Mouse (Mus musculus) erythroblast, embryonic 14.5 days (primary cell): ENCODE results near the gene Syngr3. TPM values are rescaled to one million over a fixed set of nuclear protein-coding genes. Genes with fewer than 3 reads are reported as not detected.

Source experiments
- H3K27me3 ChIP-seq: 2 replicates; pipeline ENCODE4 v1.6.1; 2012; ENCODE audit warnings: inconsistent platforms; ENCODE audit not compliant: control insufficient read depth
- H3K36me3 ChIP-seq: 2 replicates; pipeline ENCODE4 v1.6.1; 2012; ENCODE audit warnings: mild to moderate bottlenecking, inconsistent platforms; ENCODE audit not compliant: control insufficient read depth
- H3K4me1 ChIP-seq: 2 replicates; pipeline ENCODE4 v1.6.1; 2012; ENCODE audit warnings: inconsistent platforms; ENCODE audit not compliant: control insufficient read depth
- H3K4me3 ChIP-seq: replicated peaks from 2 replicates; pipeline ENCODE3; 2012; ENCODE audit warnings: moderate library complexity, mild to moderate bottlenecking, inconsistent platforms
- H3K9me3 ChIP-seq: 2 replicates; pipeline ENCODE4 v1.6.1; 2012; ENCODE audit warnings: low read length, inconsistent platforms, mixed read lengths; ENCODE audit not compliant: control insufficient read depth
- GATA1 ChIP-seq: IDR thresholded peaks from 2 replicates; pipeline ENCODE4 v1.6.1; 2012; ENCODE audit warnings: low read length, inconsistent platforms, mixed read lengths
- TAL1 ChIP-seq: IDR thresholded peaks from 3 replicates; pipeline ENCODE4 v1.6.1; 2012; ENCODE audit warnings: low read length, inconsistent platforms, mixed read lengths
- polyA plus RNA-seq: library from polyadenylated mRNA; stranded (reverse); fragments of >175 nt; gene quantifications from 2 replicates; pipeline ENCODE4 v1.2.3, GENCODE M21; 2012

The Syngr3 gene
- polyA plus RNA-seq, 1 experiment, result not detected

DNA sequence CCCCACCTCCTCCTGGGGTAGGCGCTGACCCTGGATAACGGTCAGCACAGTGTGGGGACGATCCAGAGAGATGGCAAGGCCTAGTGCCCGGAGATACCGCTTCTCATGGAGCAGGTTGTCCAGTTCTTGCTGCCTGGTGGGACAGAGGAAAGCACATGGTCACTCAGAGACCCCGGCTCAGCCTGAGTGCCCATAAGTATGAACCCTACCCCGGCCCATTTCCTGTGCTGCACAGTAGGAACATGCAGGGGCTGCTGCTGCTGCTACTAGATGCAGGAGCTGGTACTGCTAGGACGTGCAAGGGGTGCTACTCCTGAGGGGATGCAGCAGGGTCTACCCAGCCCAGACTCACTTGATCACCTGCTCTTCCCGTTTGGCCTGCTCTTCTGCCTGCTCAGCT lies 11.5 kb upstream of the Syngr3 start:
- TF ChIP-seq GATA1 (no peak), TAL1 (no peak)
- no peaks in the 10 kb centered on the region for H3K9me3 ChIP-seq
- H3K36me3 ChIP-seq, result peaks cover 62% of the 10 kb centered on the region
- peaks cover 34% of the 10 kb centered on the region for H3K4me1 ChIP-seq
- H3K27me3 ChIP-seq, result peaks cover 9% of the 10 kb centered on the region
- H3K4me3 ChIP-seq, result no peak overlapping the region

DNA sequence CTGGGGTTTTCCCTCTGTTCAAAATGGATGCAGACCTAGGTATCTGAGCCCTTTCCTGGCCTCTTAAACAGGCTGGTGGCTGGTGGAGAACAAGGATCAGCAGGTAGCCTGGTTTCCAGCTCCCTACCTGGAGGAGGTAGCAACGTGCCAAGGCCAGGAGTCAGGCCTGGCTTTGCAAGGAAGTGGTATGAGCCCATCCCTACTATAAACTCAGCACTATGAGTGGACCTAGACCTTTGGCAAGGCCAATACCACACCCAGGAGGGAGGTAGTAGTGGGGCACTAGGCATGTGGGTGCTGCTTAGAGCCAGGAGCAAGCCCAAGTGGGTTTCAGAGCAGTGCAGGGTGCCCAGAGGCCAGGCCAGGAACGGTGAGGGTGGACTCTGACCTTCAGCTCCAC lies 9.7 kb upstream of the Syngr3 start:
- H3K27me3 ChIP-seq, result peaks cover 9% of the 10 kb centered on the region
- no peak for TF ChIP-seq GATA1
- no peak for TF ChIP-seq TAL1

DNA sequence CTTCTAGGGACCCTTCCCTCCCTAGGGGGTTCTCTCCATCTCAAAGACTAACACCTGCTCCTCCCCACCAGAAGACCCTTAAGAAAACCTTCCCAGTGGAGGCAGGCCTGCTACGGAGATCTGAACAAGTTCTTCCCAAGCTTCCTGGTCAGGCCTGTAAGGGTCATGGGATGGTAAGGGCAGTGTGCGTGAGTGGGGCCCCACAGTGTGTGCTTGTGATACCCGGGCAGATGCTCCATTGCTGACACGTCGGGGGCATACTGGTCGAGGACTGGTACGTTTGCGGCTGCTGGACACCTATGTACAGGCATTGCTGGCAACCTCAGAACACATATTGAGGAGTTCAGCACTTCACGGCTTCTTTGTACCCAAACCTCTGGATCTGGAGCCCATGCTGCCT lies 9.0 kb upstream of the Syngr3 start:
- Histone ChIP-seq H3K4me1 (peaks cover 38% of the 10 kb centered on the region), H3K36me3 (peaks cover 44% of the 10 kb centered on the region), H3K9me3 (no peaks in the 10 kb centered on the region), H3K4me3 (no peak overlapping the region), H3K27me3 (peaks cover 9% of the 10 kb centered on the region)
- no peak for TF ChIP-seq TAL1
- TF ChIP-seq GATA1, result no peak

More for the DNA sequence above, 9.7 kb upstream of the Syngr3 start:
- Histone ChIP-seq H3K9me3 (no peaks in the 10 kb centered on the region), H3K4me3 (no peak overlapping the region), H3K4me1 (peaks cover 33% of the 10 kb centered on the region), H3K36me3 (peaks cover 46% of the 10 kb centered on the region)

DNA sequence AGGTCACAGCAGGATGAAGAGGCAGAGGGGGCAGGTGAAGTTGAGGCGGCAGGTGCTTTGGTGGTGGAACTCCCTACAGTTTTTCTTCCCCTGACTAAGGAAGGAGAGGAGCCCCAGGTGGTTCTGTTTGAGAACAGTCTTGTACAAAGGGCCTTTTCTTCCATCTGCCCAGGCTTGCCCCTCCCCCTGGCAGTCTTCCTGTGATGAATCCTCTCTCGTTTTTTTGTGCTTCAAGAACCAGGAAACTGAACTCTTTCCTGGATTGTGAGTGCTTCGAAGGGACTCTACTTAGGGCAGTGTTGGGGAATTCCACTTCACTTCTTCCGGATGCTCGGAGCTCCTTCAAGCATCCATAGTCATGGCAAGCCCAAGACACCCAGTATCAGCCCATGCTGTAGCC lies 8.2 kb upstream of the Syngr3 start:
- H3K4me3 ChIP-seq, result no peak overlapping the region
- H3K4me1 ChIP-seq, result peaks cover 41% of the 10 kb centered on the region
- no peaks in the 10 kb centered on the region for H3K9me3 ChIP-seq
- peaks cover 45% of the 10 kb centered on the region for H3K36me3 ChIP-seq
- TF ChIP-seq GATA1, result no peak
- H3K27me3 ChIP-seq, result peaks cover 9% of the 10 kb centered on the region

DNA sequence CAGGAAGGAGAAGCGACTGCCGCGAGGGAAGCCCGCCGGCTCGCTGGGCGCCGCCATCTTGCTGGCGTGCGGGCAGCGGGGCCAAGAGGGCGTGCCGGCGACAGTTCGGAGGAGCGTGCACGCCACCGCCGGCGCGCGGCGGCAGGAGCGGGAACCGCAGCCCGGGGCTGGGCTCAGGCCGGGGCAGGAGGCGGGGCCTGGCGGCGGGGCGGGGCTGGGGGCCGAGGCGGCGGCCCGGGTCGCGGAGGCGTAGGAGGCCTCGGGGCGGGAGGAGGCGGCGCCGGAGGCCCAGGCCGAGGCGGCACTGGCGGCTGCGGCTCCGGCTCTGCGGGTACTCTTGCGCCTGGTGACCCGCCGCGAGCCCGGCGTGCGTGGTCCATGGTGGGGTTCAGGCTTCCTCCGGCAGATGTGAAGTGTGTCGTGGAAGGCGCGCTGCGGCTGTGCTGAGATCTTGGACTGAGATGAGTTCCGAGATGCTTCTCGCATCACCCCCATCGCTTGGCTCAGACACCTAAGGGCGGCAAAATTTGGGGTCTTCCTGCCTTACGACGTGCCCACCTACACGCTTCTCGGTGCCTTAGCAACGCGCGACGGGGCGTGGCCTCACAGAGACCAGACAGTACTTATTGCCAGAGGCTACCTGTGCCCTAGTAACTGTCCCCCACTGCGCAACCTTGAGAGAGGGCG lies 6.4 kb upstream of the Syngr3 start, which contains the start of the genes Gfer and Noxo1:
Gene Gfer (minus strand): TSS at position 146 of the 687 bp plus-strand sequence.
Gene Noxo1 (plus strand): TSS at position 224 of the 687 bp plus-strand sequence.
- H3K4me1 ChIP-seq, result peaks cover 45% of the 10 kb centered on the region
- H3K4me3 ChIP-seq, result peak within 1 kb of the TSS; percentile 96
- H3K9me3 ChIP-seq, result no peaks in the 10 kb centered on the region
- peaks cover 22% of the 10 kb centered on the region for H3K27me3 ChIP-seq
- H3K36me3 ChIP-seq, result peaks cover 39% of the 10 kb centered on the region
- TF ChIP-seq GATA1 (no peak), TAL1 (no peak)

DNA sequence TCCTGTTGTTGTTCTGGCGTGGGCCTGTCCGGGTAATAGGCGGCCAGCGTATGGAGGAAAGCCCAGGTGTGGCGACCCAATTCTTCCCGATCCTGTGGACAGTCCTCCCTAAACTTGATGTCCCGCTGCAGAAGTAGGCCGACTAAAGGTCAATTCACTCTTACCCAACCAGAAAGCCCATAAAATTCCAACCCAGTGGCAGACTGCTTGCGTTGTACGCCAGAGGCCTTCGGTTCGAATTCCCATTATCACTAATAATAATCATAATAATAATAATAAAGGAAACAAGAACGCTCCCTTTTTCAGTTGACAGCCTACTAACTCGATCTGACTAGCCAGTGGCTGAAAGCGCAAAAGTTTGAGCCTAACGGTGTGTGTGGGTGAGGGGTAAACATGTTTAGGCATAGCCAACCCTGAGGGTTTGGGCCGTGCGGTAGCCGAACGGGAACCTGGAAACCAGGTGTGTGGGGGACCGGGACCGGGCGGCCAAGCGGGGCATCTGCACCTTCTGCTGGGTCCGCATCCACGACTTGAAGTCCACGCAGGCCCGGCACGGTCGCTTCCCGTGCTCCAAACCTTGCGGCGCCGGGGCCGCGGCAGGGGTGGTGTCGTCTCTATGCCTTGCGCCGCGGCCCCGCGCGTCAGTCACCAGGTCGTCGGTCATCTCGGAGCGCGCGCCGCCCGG lies 5.7 kb upstream of the Syngr3 start:
- Histone ChIP-seq H3K4me3 (peak overlapping the region; percentile 96), H3K9me3 (no peaks in the 10 kb centered on the region), H3K27me3 (peaks cover 29% of the 10 kb centered on the region), H3K4me1 (peaks cover 45% of the 10 kb centered on the region), H3K36me3 (peaks cover 32% of the 10 kb centered on the region)
- TF ChIP-seq TAL1 (no peak), GATA1 (no peak)

DNA sequence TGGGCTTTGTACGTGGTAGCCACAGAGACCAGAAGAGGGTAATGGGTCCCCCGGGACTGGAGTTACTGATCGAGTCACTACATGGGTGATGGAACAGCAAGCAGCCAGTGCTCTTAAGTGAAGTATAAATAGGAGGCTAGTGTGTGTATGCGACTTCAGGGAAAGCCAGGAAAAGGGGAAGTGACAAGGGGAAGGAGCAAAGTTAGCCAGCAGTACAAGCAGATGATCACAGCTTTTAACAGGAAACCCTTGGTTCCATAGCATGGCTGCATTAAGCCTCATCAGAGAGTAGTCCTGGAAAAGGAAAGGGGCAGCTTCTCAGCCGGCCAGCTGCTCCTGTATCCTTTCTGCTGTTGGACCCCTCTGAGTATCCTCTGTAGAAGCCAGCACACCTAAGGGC lies 2.6 kb upstream of the Syngr3 start:
- no peak overlapping the region for H3K4me3 ChIP-seq
- peaks cover 13% of the 10 kb centered on the region; the same call in 1 of the 2 replicates for H3K9me3 ChIP-seq
- H3K4me1 ChIP-seq, result peaks cover 56% of the 10 kb centered on the region
- H3K27me3 ChIP-seq, result peaks cover 51% of the 10 kb centered on the region
- TF ChIP-seq TAL1, result no peak
- TF ChIP-seq GATA1, result no peak
- H3K36me3 ChIP-seq, result peaks cover 20% of the 10 kb centered on the region

DNA sequence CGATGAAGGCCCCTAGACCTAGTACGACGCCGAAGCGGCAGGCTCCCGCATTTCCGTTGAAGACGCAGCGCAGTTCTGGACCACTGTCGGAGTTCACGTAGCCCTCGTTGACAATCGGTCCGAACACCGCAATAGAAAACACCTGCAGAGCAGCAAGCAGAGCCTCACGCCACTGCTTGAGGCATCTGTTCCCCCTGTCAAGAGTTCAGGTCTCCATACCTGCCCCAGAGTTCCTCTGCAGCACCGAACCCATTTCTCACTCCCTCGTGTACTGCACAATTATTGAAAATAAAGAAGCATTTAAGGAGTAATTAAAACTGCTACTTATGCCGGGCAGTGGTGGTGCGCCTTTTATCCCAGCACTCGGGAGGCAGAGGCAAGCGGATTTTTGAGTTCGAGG lies 2.2 kb downstream of the Syngr3 start:
- no peak for TF ChIP-seq TAL1
- TF ChIP-seq GATA1, result no peak
- Histone ChIP-seq H3K4me3 (peak overlapping the region; percentile 52), H3K9me3 (peaks cover 14% of the 10 kb centered on the region; the same call in 1 of the 2 replicates), H3K27me3 (peaks cover 63% of the 10 kb centered on the region), H3K4me1 (peaks cover 35% of the 10 kb centered on the region), H3K36me3 (peaks cover 7% of the 10 kb centered on the region)

DNA sequence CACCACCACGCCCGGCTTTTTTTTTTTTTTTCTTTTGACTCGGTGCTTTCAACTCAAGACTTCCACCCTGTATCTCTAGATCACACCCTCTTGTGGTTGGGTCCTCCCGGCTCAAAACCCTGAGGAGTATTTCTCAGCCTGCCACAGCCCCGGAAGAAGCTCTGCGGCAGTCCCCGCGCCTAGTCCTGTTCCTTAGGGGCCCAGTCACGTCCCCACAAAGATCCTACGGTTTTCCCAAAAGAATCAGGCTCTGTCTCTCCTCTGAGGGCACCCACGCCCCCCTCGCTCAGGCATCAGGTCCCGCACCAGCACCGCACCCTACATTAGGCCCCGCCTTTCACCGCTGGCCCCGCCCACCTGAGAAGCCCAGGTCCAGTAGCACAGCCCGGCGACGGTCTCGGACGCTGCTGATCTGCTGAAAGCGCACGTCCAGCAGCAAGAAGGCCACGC lies 2.6 kb downstream of the Syngr3 start:
- Histone ChIP-seq H3K4me3 (peak overlapping the region; percentile 52), H3K4me1 (peaks cover 34% of the 10 kb centered on the region), H3K27me3 (peaks cover 58% of the 10 kb centered on the region), H3K9me3 (peaks cover 14% of the 10 kb centered on the region; the same call in 1 of the 2 replicates), H3K36me3 (peaks cover 3% of the 10 kb centered on the region)
- TF ChIP-seq TAL1 (no peak), GATA1 (no peak)
